Mouse (Mus musculus): ENCODE data around the gene Pygb. TPM values are rescaled to one million over a fixed set of nuclear protein-coding genes. Genes with fewer than 3 reads are reported as not detected.

Gene Pygb
- polyA plus RNA-seq, 1 experiment from 2014 or later = 99.8 TPM

- H3K4me3 ChIP-seq = no peak overlapping the region
- ATAC-seq (replicated peaks) = no peak
- peaks cover 23% of the 10 kb centered on the region for H3K4me1 ChIP-seq
- H3K9ac ChIP-seq (replicated peaks) = no peak overlapping the region
- H3K4me2 ChIP-seq (replicated peaks) = no peak overlapping the region
- H3K36me3 ChIP-seq = peaks cover 14% of the 10 kb centered on the region
- H3K9me3 ChIP-seq = no peaks in the 10 kb centered on the region
- peak overlapping the region; percentile 45 for H3K27ac ChIP-seq (replicated peaks)
- no peaks in the 10 kb centered on the region for H3K27me3 ChIP-seq
- 87% methylated on average over 4 of the region's 4 CpGs for WGBS
These were observed 20.3 kb upstream of the Pygb start for GRCm38 (mm10) chr2:150766083-150766862.

GRCm38 (mm10) chr2:150768678-150769077 is 17.9 kb upstream of the Pygb start:
- 78% methylated on average over 1 of the region's 1 CpGs for WGBS
- Histone ChIP-seq H3K36me3 (peaks cover 6% of the 10 kb centered on the region), H3K4me2 (replicated peaks) (no peak overlapping the region), H3K27ac (replicated peaks) (no peak overlapping the region), H3K27me3 (no peaks in the 10 kb centered on the region), H3K4me1 (peaks cover 38% of the 10 kb centered on the region), H3K9me3 (no peaks in the 10 kb centered on the region), H3K4me3 (no peak overlapping the region), H3K9ac (replicated peaks) (no peak overlapping the region)
- ATAC-seq (replicated peaks) = no peak

- WGBS = 33% methylated on average over 1 of the region's 1 CpGs
- Histone ChIP-seq H3K9me3 (no peaks in the 10 kb centered on the region), H3K4me2 (replicated peaks) (no peak overlapping the region), H3K36me3 (peaks cover 6% of the 10 kb centered on the region), H3K4me1 (peaks cover 31% of the 10 kb centered on the region), H3K27me3 (no peaks in the 10 kb centered on the region), H3K27ac (replicated peaks) (peak overlapping the region; percentile 74), H3K9ac (replicated peaks) (no peak overlapping the region), H3K4me3 (no peak overlapping the region)
- peak; percentile 60 for ATAC-seq (replicated peaks)
These were observed 15.8 kb upstream of the Pygb start for GRCm38 (mm10) chr2:150770747-150771146.

- H3K27me3 ChIP-seq = no peaks in the 10 kb centered on the region
- ATAC-seq (replicated peaks) = peak; percentile 12; the same call in 1 of the 2 replicates
- peaks cover 29% of the 10 kb centered on the region for H3K4me1 ChIP-seq
- peaks cover 6% of the 10 kb centered on the region for H3K36me3 ChIP-seq
- no peak overlapping the region for H3K4me2 ChIP-seq (replicated peaks)
- H3K9ac ChIP-seq (replicated peaks) = no peak overlapping the region
- H3K27ac ChIP-seq (replicated peaks) = peak overlapping the region; percentile 74
- no peaks in the 10 kb centered on the region for H3K9me3 ChIP-seq
- 60% methylated on average over 6 of the region's 6 CpGs for WGBS
- H3K4me3 ChIP-seq = no peak overlapping the region
These were observed 15.4 kb upstream of the Pygb start for GRCm38 (mm10) chr2:150771169-150771568.

GRCm38 (mm10) chr2:150771996-150772395 is 14.5 kb upstream of the Pygb start:
- no peak overlapping the region for H3K4me3 ChIP-seq
- H3K9ac ChIP-seq (replicated peaks) = no peak overlapping the region
- H3K9me3 ChIP-seq = no peaks in the 10 kb centered on the region
- 0 out of 2 replicates have a peak overlapping the region, but pooled peaks have one; percentile 24 for H3K27ac ChIP-seq (replicated peaks)
- 86% methylated on average over 8 of the region's 8 CpGs for WGBS
- H3K36me3 ChIP-seq = peaks cover 6% of the 10 kb centered on the region
- peaks cover 27% of the 10 kb centered on the region for H3K4me1 ChIP-seq
- H3K27me3 ChIP-seq = no peaks in the 10 kb centered on the region
- no peak overlapping the region for H3K4me2 ChIP-seq (replicated peaks)
- no peak for ATAC-seq (replicated peaks)

GRCm38 (mm10) chr2:150772466-150773119 is 13.9 kb upstream of the Pygb start:
- Histone ChIP-seq H3K9ac (replicated peaks) (no peak overlapping the region), H3K36me3 (peaks cover 6% of the 10 kb centered on the region), H3K9me3 (no peaks in the 10 kb centered on the region), H3K4me2 (replicated peaks) (no peak overlapping the region), H3K27ac (replicated peaks) (no peak overlapping the region), H3K27me3 (no peaks in the 10 kb centered on the region), H3K4me3 (no peak overlapping the region), H3K4me1 (peaks cover 27% of the 10 kb centered on the region)
- WGBS = 55% methylated on average over 10 of the region's 10 CpGs
- no peak for ATAC-seq (replicated peaks)

GRCm38 (mm10) chr2:150782801-150783200 is 3.7 kb upstream of the Pygb start:
- Histone ChIP-seq H3K36me3 (no peaks in the 10 kb centered on the region), H3K4me2 (replicated peaks) (no peak overlapping the region), H3K4me3 (no peak overlapping the region), H3K27me3 (no peaks in the 10 kb centered on the region), H3K27ac (replicated peaks) (no peak overlapping the region), H3K9ac (replicated peaks) (no peak overlapping the region), H3K4me1 (peaks cover 8% of the 10 kb centered on the region), H3K9me3 (no peaks in the 10 kb centered on the region)
- no peak for ATAC-seq (replicated peaks)
- WGBS = 80% methylated on average over 2 of the region's 2 CpGs

GRCm38 (mm10) chr2:150787234-150787771 is 768 bp downstream of the Pygb start:
- peak overlapping the region; percentile 50 for H3K4me2 ChIP-seq (replicated peaks)
- no peaks in the 10 kb centered on the region for H3K27me3 ChIP-seq
- no peaks in the 10 kb centered on the region for H3K9me3 ChIP-seq
- peak; percentile 23 for ATAC-seq (replicated peaks)
- H3K4me3 ChIP-seq = peak overlapping the region; percentile 73
- peak overlapping the region; percentile 0; the same call in 1 of the 2 replicates for H3K27ac ChIP-seq (replicated peaks)
- H3K36me3 ChIP-seq = no peaks in the 10 kb centered on the region
- H3K4me1 ChIP-seq = peaks cover 27% of the 10 kb centered on the region
- peak overlapping the region; percentile 68 for H3K9ac ChIP-seq (replicated peaks)
- 0% methylated on average over 23 of the region's 23 CpGs for WGBS

GRCm38 (mm10) chr2:150788768-150789550 is 2.4 kb downstream of the Pygb start:
- WGBS = 43% methylated on average over 4 of the region's 4 CpGs
- Histone ChIP-seq H3K4me1 (peaks cover 27% of the 10 kb centered on the region), H3K36me3 (no peaks in the 10 kb centered on the region), H3K9me3 (no peaks in the 10 kb centered on the region), H3K27ac (replicated peaks) (peak overlapping the region; percentile 38; the same call in 1 of the 2 replicates), H3K9ac (replicated peaks) (no peak overlapping the region; the same call in 1 of the 2 replicates), H3K4me3 (peak overlapping the region; percentile 13; the same call in 1 of the 2 replicates), H3K4me2 (replicated peaks) (peak overlapping the region; percentile 50), H3K27me3 (no peaks in the 10 kb centered on the region)
- no peak for ATAC-seq (replicated peaks)

GRCm38 (mm10) chr2:150793320-150793719 is 6.8 kb downstream of the Pygb start:
- Histone ChIP-seq H3K27me3 (no peaks in the 10 kb centered on the region), H3K4me1 (peaks cover 14% of the 10 kb centered on the region), H3K4me2 (replicated peaks) (no peak overlapping the region), H3K9me3 (no peaks in the 10 kb centered on the region), H3K9ac (replicated peaks) (no peak overlapping the region), H3K4me3 (no peak overlapping the region), H3K27ac (replicated peaks) (no peak overlapping the region), H3K36me3 (peaks cover 15% of the 10 kb centered on the region; the same call in 1 of the 2 replicates)
- WGBS = 84% methylated on average over 4 of the region's 4 CpGs
- ATAC-seq (replicated peaks) = no peak

GRCm38 (mm10) chr2:150798084-150798483 is 11.5 kb downstream of the Pygb start:
- Histone ChIP-seq H3K36me3 (peaks cover 32% of the 10 kb centered on the region), H3K4me2 (replicated peaks) (no peak overlapping the region), H3K9me3 (no peaks in the 10 kb centered on the region), H3K27me3 (no peaks in the 10 kb centered on the region), H3K9ac (replicated peaks) (no peak overlapping the region), H3K4me3 (no peak overlapping the region), H3K4me1 (no peaks in the 10 kb centered on the region), H3K27ac (replicated peaks) (no peak overlapping the region)
- no peak for ATAC-seq (replicated peaks)
- 83% methylated on average over 7 of the region's 7 CpGs for WGBS
